ENCODE assay signal across 9 mouse cellular contexts in genomic region chr1:168356970-168357441, GRCm38 (mm10).
DNase-seq lines count a peak whose midpoint lies in the region; ATAC-seq and TF ChIP-seq lines count a peak whose summit lies in the region.
"Had no signal": no experiment of that assay in that cellular context is flagged by ENCODE, and none has a peak within 500 bp of the region (broad histone marks: within the 10 kb centered on the region; RNA-seq: fewer than 3 reads in every experiment).

No protein-coding gene starts in this region.

- H3K27ac ChIP-seq in layer of hippocampus, adult 2 months: peak overlapping the region; percentile 53; the same call in 1 of the 2 replicates
- peak overlapping the region; percentile 70 for H3K27ac ChIP-seq in forebrain, embryonic 16.5 days (ENCODE audit: low read length)
- no peak overlapping the region for H3K27ac ChIP-seq in left cerebral cortex, adult 2 months

- H3K4me2 ChIP-seq in forebrain, embryonic 16.5 days (ENCODE audit: low read length): peak overlapping the region; percentile 37

- H3K27me3 ChIP-seq in forebrain, embryonic 16.5 days (replicated peaks; ENCODE audit: control insufficient read depth, insufficient read depth, low read length): no peaks in the 10 kb centered on the region

- H3K4me1 ChIP-seq in forebrain, embryonic 16.5 days (replicated peaks; ENCODE audit: control insufficient read depth, insufficient read depth, low read length): peaks cover 55% of the 10 kb centered on the region

- no peaks in the 10 kb centered on the region for H3K9me3 ChIP-seq in forebrain, embryonic 16.5 days (ENCODE audit: control insufficient read depth, low read length)

- peak overlapping the region; percentile 28; the same call in 1 of the 2 replicates for H3K4me3 ChIP-seq in layer of hippocampus, adult 2 months
- H3K4me3 ChIP-seq in forebrain, embryonic 16.5 days (replicated peaks; ENCODE audit: low read length): peak overlapping the region; percentile 27
- no peak overlapping the region for H3K4me3 ChIP-seq in left cerebral cortex, adult 2 months

- peak; percentile 59 for ATAC-seq in forebrain, embryonic 16.5 days
- no peak for ATAC-seq in erythroid progenitor cell, adult 5-6 weeks (replicated peaks; ENCODE audit: low FRiP score, poor library complexity, severe bottlenecking)

- WGBS in forebrain, embryonic 16.5 days: 2% methylated on average over 14 of the region's 14 CpGs

- no peaks in the 10 kb centered on the region for H3K36me3 ChIP-seq in forebrain, embryonic 16.5 days (ENCODE audit: control insufficient read depth, insufficient read depth)
- H3K36me3 ChIP-seq: G1E had no signal

- peak overlapping the region; percentile 27 for H3K9ac ChIP-seq in forebrain, embryonic 16.5 days (replicated peaks; ENCODE audit: low read depth, low read length)

- TF ChIP-seq CTCF in layer of hippocampus, adult 2 months (conservative IDR thresholded peaks at IDR 0.05): no peak
- TF ChIP-seq CTCF in left cerebral cortex, adult 2 months (IDR thresholded peaks at IDR 0.05): no peak

- intact Hi-C loops in left cerebral cortex, adult 2 months (cut with DNase I): no loop called here

- no peak for DNase-seq in layer of hippocampus, adult 2 months (ENCODE audit: low spot score in 2 of 2)
- no peak for DNase-seq in layer of hippocampus, adult 11-12 months (ENCODE audit: low spot score)
- peak; percentile 60 to 72 for DNase-seq in kidney, postnatal 4 days
- peak; percentile 66 for DNase-seq in neural tube, embryonic 10.5 days (ENCODE audit: extremely low spot score, low spot score)
- DNase-seq in T-cell, adult 2 months (ENCODE audit: low spot score): no peak
- no peak for DNase-seq in left cerebral cortex, adult 2 months (ENCODE audit: extremely low spot score in 1 of 2, low spot score in 2 of 2)

Comparison
In these comparisons a context has a peak if more than half of its experiments do, and no peak if none do; other contexts are left out.
1. DNase-seq: peak in kidney, postnatal 4 days (2 of 2) and neural tube, embryonic 10.5 days (single experiment); none in layer of hippocampus, adult 2 months (0 of 2), layer of hippocampus, adult 11-12 months (single experiment), T-cell, adult 2 months (single experiment) and left cerebral cortex, adult 2 months (0 of 2).